Mouse (Mus musculus) hindbrain, embryonic 10.5 days (tissue): ENCODE measurements around the gene Dera. TPM values are rescaled to one million over a fixed set of nuclear protein-coding genes. Genes with fewer than 3 reads are reported as not detected.
"Not testable (repeated sequence)": the region's sequence is repeated elsewhere in the genome, so short reads cannot be mapped to it uniquely, and the experiment has no call there.

ENCODE experiments used
- DNase-seq: peaks from one replicate; pipeline ENCODE4 v3.0.0-alpha.2; 2017; ENCODE audit warnings: low spot score
- H3K27ac ChIP-seq: fragments of 300-500 bp; sonication (generic); 2 replicates; pipeline ENCODE4 v1.5.1; 2016; ENCODE audit warnings: mild to moderate bottlenecking, moderate library complexity
- H3K27me3 ChIP-seq: fragments of 300-500 bp; sonication (generic); 2 replicates; pipeline ENCODE4 v1.6.1; 2016; ENCODE audit warnings: mild to moderate bottlenecking; ENCODE audit not compliant: poor library complexity, insufficient read depth, severe bottlenecking
- H3K36me3 ChIP-seq: fragments of 300-500 bp; sonication (generic); 2 replicates; pipeline ENCODE4 v1.6.1; 2016; ENCODE audit warnings: mild to moderate bottlenecking, moderate library complexity
- H3K4me1 ChIP-seq: fragments of 300-500 bp; sonication (generic); replicated peaks from 2 replicates; pipeline ENCODE4 v1.6.1; 2016; ENCODE audit warnings: mild to moderate bottlenecking
- H3K4me3 ChIP-seq: fragments of 300-500 bp; sonication (generic); 2 replicates; pipeline ENCODE4 v1.5.1; 2016; ENCODE audit warnings: mild to moderate bottlenecking, moderate library complexity
- H3K9me3 ChIP-seq: fragments of 300-500 bp; sonication (generic); 2 replicates; pipeline ENCODE4 v1.6.1; 2016; ENCODE audit warnings: mild to moderate bottlenecking, moderate library complexity
- WGBS: fragments of 180-500 bp; shearing (Covaris S2); methylation state at CpG from one replicate; pipeline ENCODE4 v1.1.7; 2016; 5-methylcytosine and 5-hydroxymethylcytosine counted together
- polyA plus RNA-seq: library from polyadenylated mRNA; unstranded; fragments of >200 nt; fragmentation: Nextera tagmentation; extraction: Ambion mirVana; gene quantifications from 2 replicates; pipeline ENCODE4 v1.2.1, GENCODE M21; 2016

Gene Dera
- 67.0 and 72.0 TPM in 2 replicates for polyA plus RNA-seq

DNA sequence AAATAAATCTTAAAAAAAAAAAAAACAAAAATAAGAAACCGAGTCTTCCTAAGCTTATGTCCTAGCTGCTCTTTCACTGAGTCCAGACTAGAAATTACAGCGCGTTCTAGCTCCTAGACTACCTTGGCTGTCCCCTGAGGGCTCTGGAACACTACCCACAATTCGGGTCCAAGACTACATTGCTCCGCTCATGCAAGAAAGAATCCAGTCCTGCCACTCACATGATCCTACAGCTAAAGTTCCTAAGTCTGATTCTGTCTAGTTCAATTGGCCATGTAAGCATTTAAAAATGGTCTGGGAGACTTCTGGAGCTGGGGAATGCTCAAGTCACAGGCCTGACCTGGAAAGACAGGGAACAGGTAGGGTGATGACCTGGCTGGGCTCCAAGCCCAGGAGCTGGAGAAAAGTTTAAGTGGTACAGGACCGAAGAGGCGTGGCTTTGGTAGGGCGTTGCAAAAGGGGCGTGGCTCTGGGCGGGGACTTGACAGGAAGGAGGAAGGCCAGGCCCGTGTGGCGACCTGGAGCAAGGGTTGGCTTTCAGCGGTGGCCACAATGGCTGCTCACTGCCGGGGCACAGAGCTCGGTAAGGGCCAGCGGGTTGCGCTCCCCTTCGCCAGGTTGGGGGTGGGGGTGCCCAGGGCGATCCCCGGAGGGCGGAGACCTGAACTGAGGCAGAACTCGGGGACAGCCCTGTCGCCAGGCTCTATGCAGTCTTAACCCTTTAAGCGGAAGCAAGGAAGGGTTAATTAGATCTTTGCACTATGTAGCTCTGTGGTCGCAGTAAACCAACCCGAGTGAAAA, at the start of gene Dera:
Gene Dera, plus strand, starts transcription at position 491 of the 801 bp plus-strand sequence.
- Histone ChIP-seq H3K27ac (peak within 1 kb of the TSS; percentile 93), H3K36me3 (peaks cover 35% of the 10 kb centered on the region), H3K27me3 (no peaks in the 10 kb centered on the region), H3K4me3 (peak within 1 kb of the TSS; percentile 82), H3K9me3 (no peaks in the 10 kb centered on the region), H3K4me1 (peaks cover 14% of the 10 kb centered on the region)
- peak; percentile 90 for DNase-seq
- 11% methylated on average over 26 of the region's 26 CpGs for WGBS

DNA sequence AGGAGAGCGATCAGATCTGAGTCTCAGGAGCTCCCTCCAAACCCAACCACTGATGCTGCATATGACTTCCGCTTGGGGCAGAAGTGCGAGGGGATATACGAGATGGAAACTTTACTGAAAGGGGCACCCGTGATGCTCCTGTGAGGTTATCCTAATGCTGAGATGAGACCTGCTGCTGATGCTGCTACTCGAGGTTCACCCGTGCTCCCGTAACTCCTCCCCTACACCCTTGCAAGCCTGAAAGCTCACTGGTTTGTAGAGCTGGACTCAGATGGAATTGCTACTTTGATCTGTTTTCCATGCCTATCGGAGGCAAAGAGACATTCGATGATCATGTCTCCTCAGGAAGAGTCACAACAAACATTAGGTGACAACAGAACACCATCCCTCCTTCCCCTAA, 48.1 kb upstream of the Dera start:
- Histone ChIP-seq H3K27me3 (no peaks in the 10 kb centered on the region), H3K36me3 (no peaks in the 10 kb centered on the region), H3K9me3 (no peaks in the 10 kb centered on the region), H3K27ac (no peak overlapping the region), H3K4me3 (no peak overlapping the region), H3K4me1 (no peaks in the 10 kb centered on the region)
- 92% methylated on average over 10 of the region's 10 CpGs for WGBS
- no peak for DNase-seq

- H3K27ac ChIP-seq, H3K4me1 ChIP-seq, H3K9me3 ChIP-seq, DNase-seq, H3K4me3 ChIP-seq, H3K36me3 ChIP-seq, H3K27me3 ChIP-seq: not testable (repeated sequence)
- 85% methylated on average over 13 of the region's 13 CpGs for WGBS
Measured at GRCm38 (mm10) chr6:137708726-137709405, 45.5 kb upstream of the Dera start.

DNA sequence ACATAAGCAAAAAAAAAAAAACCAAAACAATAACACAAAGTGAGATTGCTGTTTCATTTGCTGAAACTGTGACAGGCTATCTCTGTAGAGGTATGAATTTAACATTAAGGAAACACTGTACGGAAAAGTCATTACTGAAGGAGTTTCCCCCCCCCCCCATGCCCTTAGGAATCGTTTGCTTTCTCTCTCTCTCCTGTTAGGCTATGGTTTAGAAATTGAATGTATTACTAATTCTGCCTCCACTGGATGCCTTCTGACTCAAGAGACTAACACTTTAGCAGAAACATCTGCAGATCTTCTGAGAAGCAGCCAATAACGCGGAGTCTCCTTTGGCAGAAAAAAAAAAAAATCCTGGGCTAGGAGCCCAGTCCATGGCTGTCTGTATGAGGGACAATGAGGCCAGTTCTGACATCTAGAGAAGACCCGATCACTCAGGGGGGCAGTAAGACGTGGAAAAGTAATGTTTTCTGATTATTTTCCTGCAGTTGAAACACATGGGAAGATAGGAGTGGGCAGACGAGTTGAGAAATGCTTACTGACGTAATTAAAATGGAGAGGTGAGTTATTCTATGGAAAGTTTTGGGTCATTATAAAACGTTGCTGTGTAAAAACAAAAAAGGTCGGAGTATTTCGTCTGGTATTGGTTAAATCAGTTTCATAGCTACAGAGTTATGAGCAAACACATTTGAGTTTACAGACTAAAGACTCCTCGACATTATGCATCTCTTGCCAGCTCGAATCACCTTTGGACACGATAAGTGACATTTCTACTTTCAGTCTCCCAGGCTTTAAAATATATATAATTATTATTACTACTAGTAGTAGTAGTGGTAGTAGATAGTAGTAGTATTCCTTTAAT, 43.9 kb upstream of the Dera start:
- peaks cover 10% of the 10 kb centered on the region for H3K4me1 ChIP-seq
- H3K4me3 ChIP-seq: no peak overlapping the region
- DNase-seq: no peak
- no peak overlapping the region for H3K27ac ChIP-seq
- 90% methylated on average over 14 of the region's 14 CpGs for WGBS
- no peaks in the 10 kb centered on the region for H3K9me3 ChIP-seq
- no peaks in the 10 kb centered on the region for H3K36me3 ChIP-seq
- no peaks in the 10 kb centered on the region for H3K27me3 ChIP-seq

DNA sequence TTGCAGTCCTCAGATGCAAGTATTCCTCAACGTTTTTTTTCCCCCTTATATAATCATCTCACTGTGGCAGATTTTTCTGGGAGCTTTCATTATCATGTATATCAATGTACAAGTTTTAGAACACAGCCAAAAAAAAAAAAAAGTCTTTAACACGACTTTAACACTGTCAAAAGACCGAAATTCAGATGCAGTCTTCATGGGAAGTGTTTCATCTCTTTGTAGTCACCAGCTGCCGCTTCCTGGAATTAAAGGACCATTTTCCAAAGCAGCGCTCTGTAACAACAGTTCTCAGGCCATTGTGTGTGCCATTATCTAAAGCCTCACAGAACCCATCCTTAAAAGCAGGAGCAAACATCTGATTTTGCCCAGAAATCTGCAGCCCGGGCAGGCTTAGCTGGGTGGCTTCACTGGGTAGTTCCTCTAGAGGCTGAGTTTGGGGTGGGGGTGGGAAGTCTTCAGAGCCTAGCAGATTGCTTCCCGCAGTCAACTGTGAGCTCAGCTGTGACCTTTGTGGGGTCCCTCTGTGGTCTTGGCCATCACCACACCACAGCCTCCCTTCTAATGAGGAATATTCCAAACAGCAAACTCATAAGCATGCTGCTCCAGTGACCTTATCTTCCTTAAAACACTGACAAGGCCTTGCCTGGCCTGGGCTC, 41.6 kb upstream of the Dera start:
- Histone ChIP-seq H3K4me1 (peaks cover 10% of the 10 kb centered on the region), H3K4me3 (no peak overlapping the region), H3K27ac (peak overlapping the region; percentile 76), H3K27me3 (no peaks in the 10 kb centered on the region), H3K36me3 (no peaks in the 10 kb centered on the region), H3K9me3 (no peaks in the 10 kb centered on the region)
- 54% methylated on average over 7 of the region's 7 CpGs for WGBS
- peak; percentile 9 for DNase-seq

GRCm38 (mm10) chr6:137713310-137713664, 41.1 kb upstream of the Dera start:
- Histone ChIP-seq H3K9me3 (no peaks in the 10 kb centered on the region), H3K27ac (peak overlapping the region; percentile 76), H3K36me3 (no peaks in the 10 kb centered on the region), H3K4me1 (peaks cover 10% of the 10 kb centered on the region), H3K27me3 (no peaks in the 10 kb centered on the region), H3K4me3 (no peak overlapping the region)
- 79% methylated on average over 3 of the region's 3 CpGs for WGBS
- DNase-seq: no peak

- Histone ChIP-seq H3K4me3 (no peak overlapping the region), H3K36me3 (no peaks in the 10 kb centered on the region), H3K4me1 (peaks cover 10% of the 10 kb centered on the region), H3K27me3 (no peaks in the 10 kb centered on the region), H3K9me3 (no peaks in the 10 kb centered on the region), H3K27ac (no peak overlapping the region)
- DNase-seq: no peak
- 74% methylated on average over 5 of the region's 5 CpGs for WGBS
Measured at GRCm38 (mm10) chr6:137716802-137717201, 37.5 kb upstream of the Dera start.

DNA sequence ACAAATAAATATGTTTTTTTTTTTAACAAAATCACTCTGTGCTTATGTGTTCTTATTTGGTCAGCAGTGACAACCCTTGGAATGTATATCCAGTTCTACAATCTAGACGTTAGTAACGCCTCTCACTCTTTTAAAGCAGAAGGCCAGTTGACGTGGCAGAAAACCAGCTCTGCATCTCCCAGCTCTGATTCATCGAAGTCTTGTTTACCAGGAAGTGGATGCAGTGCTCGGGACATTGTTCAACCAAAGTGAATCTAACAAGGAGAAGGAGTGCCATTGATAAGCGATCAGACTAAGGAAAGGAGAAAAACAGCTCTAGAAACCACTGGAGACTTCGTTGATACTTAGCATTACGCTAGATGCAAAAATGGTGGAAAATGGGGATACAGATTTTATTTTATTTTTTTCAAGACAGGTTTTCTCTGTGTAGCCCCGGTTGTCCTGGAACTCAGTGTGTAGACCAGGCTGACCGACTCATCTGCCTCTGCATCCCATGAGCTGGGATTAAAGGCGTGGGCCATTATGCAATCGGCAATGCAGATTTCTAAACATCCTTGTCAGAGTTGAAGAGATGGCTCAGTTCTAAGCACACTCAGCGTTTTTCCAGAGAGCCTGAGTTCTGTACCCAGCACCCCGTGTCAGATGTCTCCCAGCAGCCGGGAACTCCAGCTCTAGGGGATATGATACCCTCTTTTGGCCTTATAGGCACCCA, 32.0 kb upstream of the Dera start:
- Histone ChIP-seq H3K27me3 (no peaks in the 10 kb centered on the region), H3K36me3 (no peaks in the 10 kb centered on the region), H3K4me3 (no peak overlapping the region), H3K27ac (no peak overlapping the region), H3K4me1 (no peaks in the 10 kb centered on the region), H3K9me3 (no peaks in the 10 kb centered on the region)
- 92% methylated on average over 15 of the region's 15 CpGs for WGBS
- no peak for DNase-seq

GRCm38 (mm10) chr6:137723898-137724297, 30.4 kb upstream of the Dera start:
- Histone ChIP-seq H3K4me1 (no peaks in the 10 kb centered on the region), H3K27me3 (no peaks in the 10 kb centered on the region), H3K4me3 (no peak overlapping the region), H3K36me3 (no peaks in the 10 kb centered on the region), H3K27ac (no peak overlapping the region), H3K9me3 (no peaks in the 10 kb centered on the region)
- WGBS: 6% methylated on average over 4 of the region's 4 CpGs
- no peak for DNase-seq

- 6% methylated on average over 7 of the region's 7 CpGs for WGBS
- no peaks in the 10 kb centered on the region for H3K9me3 ChIP-seq
- peaks cover 8% of the 10 kb centered on the region; the same call in 1 of the 2 replicates for H3K27me3 ChIP-seq
- DNase-seq: no peak
- H3K4me1 ChIP-seq: peaks cover 20% of the 10 kb centered on the region
- peaks cover 29% of the 10 kb centered on the region for H3K36me3 ChIP-seq
- peak overlapping the region; percentile 94 for H3K27ac ChIP-seq
- H3K4me3 ChIP-seq: peak overlapping the region; percentile 94
Measured at GRCm38 (mm10) chr6:137734460-137734845, 19.9 kb upstream of the Dera start.

DNA sequence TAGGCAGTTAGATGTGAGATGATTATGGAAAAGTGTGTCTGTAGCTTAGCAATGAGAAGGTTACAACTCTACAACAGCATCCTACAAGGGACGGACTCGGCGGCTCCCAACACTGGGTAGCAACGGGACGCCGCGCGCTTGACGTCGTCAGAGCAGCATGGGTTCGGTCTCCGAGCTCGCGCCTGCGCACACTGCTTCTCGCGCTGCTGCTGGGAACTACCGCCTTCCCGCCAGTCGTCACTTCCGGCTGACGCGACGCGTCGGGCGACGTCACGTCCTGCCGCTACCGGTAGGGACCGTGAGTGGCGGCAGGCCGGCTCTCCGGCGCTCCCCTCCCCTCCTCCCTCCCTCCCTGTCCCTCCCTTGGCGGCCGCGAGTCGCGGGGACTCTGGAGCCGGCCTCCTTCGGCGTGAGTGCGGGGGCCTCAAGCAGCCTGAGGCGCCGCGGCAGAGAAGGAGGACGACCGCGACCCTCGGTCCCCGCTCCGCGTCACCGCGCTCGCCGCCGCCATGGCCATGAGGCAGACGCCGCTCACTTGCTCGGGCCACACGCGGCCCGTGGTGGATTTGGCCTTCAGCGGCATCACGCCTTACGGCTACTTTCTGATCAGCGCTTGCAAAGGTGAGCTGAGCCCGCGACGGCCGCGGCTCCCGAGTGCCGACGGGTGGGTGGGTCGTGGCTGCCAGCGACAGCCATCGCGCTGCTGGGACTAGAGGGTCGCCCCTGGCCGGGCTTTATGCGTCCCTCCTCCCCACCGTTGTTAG, 19.3 kb upstream of the Dera start, which contains the start of gene Strap:
Gene Strap, plus strand, starts transcription at position 233 of the 764 bp plus-strand sequence.
- DNase-seq: peak; percentile 98
- Histone ChIP-seq H3K9me3 (no peaks in the 10 kb centered on the region), H3K36me3 (peaks cover 35% of the 10 kb centered on the region), H3K4me1 (peaks cover 20% of the 10 kb centered on the region), H3K27me3 (peaks cover 8% of the 10 kb centered on the region; the same call in 1 of the 2 replicates), H3K27ac (peak within 1 kb of the TSS; percentile 94), H3K4me3 (peak within 1 kb of the TSS; percentile 94)
- WGBS: under 1% methylated on average over 82 of the region's 86 CpGs
